Mouse (Mus musculus) ES-E14 (cell line): ENCODE data around the gene Tmem143. TPM values are rescaled to one million over a fixed set of nuclear protein-coding genes. Genes with fewer than 3 reads are reported as not detected.
A peak's percentile ranks its signal among the peaks of the same experiment; 100 is the strongest.
"Not testable (repeated sequence)": the region's sequence is repeated elsewhere in the genome, so short reads cannot be mapped to it uniquely, and the experiment has no call there.

Source experiments
- DNase-seq: peaks from one replicate; pipeline ENCODE4 v3.0.0-alpha.2; 2013; ENCODE audit warnings: low read depth, low spot score
- H3K27ac ChIP-seq: 2 replicates; pipeline ENCODE4 v1.5.1; 2012; ENCODE audit warnings: low read depth, mild to moderate bottlenecking, low read length, moderate library complexity, mixed read lengths; ENCODE audit not compliant: poor library complexity, insufficient read depth, severe bottlenecking
- H3K36me3 ChIP-seq: 2 replicates; pipeline ENCODE4 v1.6.1; 2012; ENCODE audit warnings: mild to moderate bottlenecking, low read length, moderate library complexity, mixed read lengths; ENCODE audit not compliant: control insufficient read depth, poor library complexity, insufficient read depth, severe bottlenecking
- H3K4me1 ChIP-seq, 2 experiments: fragments of 150-350 bp in 1 of 2; sonication (generic) in 1 of 2; 2 replicates each; pipeline ENCODE4 v1.6.1; 2012; ENCODE audit warnings: low read length in 2 of 2, mild to moderate bottlenecking in 1 of 2, mixed read lengths in 1 of 2; ENCODE audit not compliant: control insufficient read depth in 2 of 2, insufficient read depth in 2 of 2, poor library complexity in 1 of 2
- H3K4me3 ChIP-seq, 2 experiments: fragments of 150-350 bp in 1 of 2; sonication (generic) in 1 of 2; 2 replicates each; pipeline ENCODE4 v1.5.1; 2012; ENCODE audit warnings: low read length in 2 of 2, low read depth in 1 of 2, mild to moderate bottlenecking in 1 of 2, mixed read lengths in 1 of 2; ENCODE audit not compliant: insufficient read depth in 1 of 2, poor library complexity in 1 of 2, severe bottlenecking in 1 of 2
- H3K9ac ChIP-seq: 2 replicates; pipeline ENCODE4 v1.6.1; 2012; ENCODE audit warnings: low read depth, mild to moderate bottlenecking, low read length, mixed read lengths; ENCODE audit not compliant: poor library complexity, insufficient read depth, severe bottlenecking
- H3K9me3 ChIP-seq: fragments of 150-350 bp; sonication (generic); 2 replicates; pipeline ENCODE4 v1.6.1; 2012; ENCODE audit warnings: low read depth, mild to moderate bottlenecking, low read length; ENCODE audit not compliant: control insufficient read depth, insufficient read depth
- CHD2 ChIP-seq: IDR thresholded peaks from 2 replicates; pipeline ENCODE4 v1.6.1; 2014; ENCODE audit warnings: mild to moderate bottlenecking, low read depth, low read length, inconsistent platforms
- HCFC1 ChIP-seq: IDR thresholded peaks from 2 replicates; pipeline ENCODE4 v1.6.1; 2012; ENCODE audit warnings: low read length, inconsistent platforms, borderline replicate concordance; ENCODE audit not compliant: insufficient read depth
- MAFK ChIP-seq: IDR thresholded peaks from 2 replicates; pipeline ENCODE4 v1.6.1; 2014; ENCODE audit warnings: mild to moderate bottlenecking, low read depth, low read length, inconsistent platforms; ENCODE audit not compliant: insufficient read depth
- ZC3H11A ChIP-seq: IDR thresholded peaks from 2 replicates; pipeline ENCODE4 v1.6.1; 2012; ENCODE audit warnings: low read depth, mild to moderate bottlenecking, inconsistent platforms, low read length, borderline replicate concordance
- ZNF384 ChIP-seq: IDR thresholded peaks from 2 replicates; pipeline ENCODE4 v1.6.1; 2012; ENCODE audit warnings: low read depth, low read length, inconsistent platforms
- in situ Hi-C, 2 experiments: fragments of 600-800 bp; cut with MboI; formaldehyde crosslinking; loops; one replicate each; pipeline ENCODE4 v1.15.1; 2025; ENCODE audit warnings: low sequenced_read_pairs in 2 of 2, inconsistent platforms in 1 of 2; ENCODE audit not compliant: unreplicated experiment in 2 of 2
- total RNA-seq: library from RNA; depleted of rRNA; stranded (reverse); fragments of 300-350 nt; gene quantifications from 2 replicates; pipeline ENCODE4 v1.2.3, GENCODE M21; 2012

The Tmem143 gene
- total RNA-seq, 1 experiment: 26.0 TPM

GRCm38 (mm10) chr7:45870282-45871058, 26.3 kb upstream of the Tmem143 start:
- no peak for DNase-seq
- Histone ChIP-seq H3K9me3 (no peaks in the 10 kb centered on the region), H3K36me3 (peaks cover 6% of the 10 kb centered on the region; the same call in 1 of the 2 replicates), H3K9ac (0 out of 2 replicates have a peak overlapping the region, but pooled peaks have one; percentile 13), H3K4me3 (peak overlapping the region; percentile 52; a peak in 3 of 4 replicates), H3K27ac (no peak overlapping the region), H3K4me1 (peaks cover 1 to 11% of the 10 kb centered on the region in 2 experiments; a peak in 2 of 4 replicates)
- TF ChIP-seq HCFC1: no peak
- no peak for TF ChIP-seq ZC3H11A
- TF ChIP-seq MAFK: no peak
- no peak for TF ChIP-seq ZNF384
- in situ Hi-C loops: no loop called here

DNA sequence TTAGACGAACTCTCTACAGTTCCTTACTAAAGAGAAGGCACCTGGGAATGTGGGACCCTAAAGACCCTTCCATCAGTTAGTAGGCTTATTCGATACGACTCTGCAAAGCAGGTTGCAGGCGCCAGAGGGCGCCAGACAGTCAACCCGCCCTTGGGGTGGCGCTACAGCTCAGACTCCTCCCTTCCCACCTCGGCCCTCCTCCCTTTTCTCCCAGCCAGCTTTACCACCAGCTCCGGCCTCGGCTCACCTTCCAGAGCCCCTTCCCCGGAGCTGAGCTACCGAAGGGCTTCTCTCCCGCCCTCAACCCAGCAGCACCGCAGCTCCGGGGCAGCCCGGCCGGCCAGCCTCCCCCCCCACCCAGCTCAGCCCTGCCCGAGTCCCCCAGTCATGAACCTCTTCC, 24.1 kb upstream of the Tmem143 start, which contains the start of gene Kdelr1:
TSS of gene Kdelr1 (plus strand) at position 149 of the 400 bp plus-strand sequence.
- in situ Hi-C loops: no loop called here
- peak; percentile 83 for DNase-seq
- Histone ChIP-seq H3K9me3 (no peaks in the 10 kb centered on the region), H3K4me1 (peaks cover 1 to 5% of the 10 kb centered on the region in 2 experiments; a peak in 2 of 4 replicates), H3K9ac (peak within 1 kb of the TSS; percentile 93), H3K4me3 (peak within 1 kb of the TSS; percentile 69 to 77), H3K36me3 (peaks cover 13% of the 10 kb centered on the region), H3K27ac (peak within 1 kb of the TSS; percentile 41)
- TF ChIP-seq HCFC1: no peak
- TF ChIP-seq ZNF384: no peak
- peak; percentile 21; the same call in 1 of the 2 replicates for TF ChIP-seq ZC3H11A

GRCm38 (mm10) chr7:45873061-45873947, 23.4 kb upstream of the Tmem143 start:
- Histone ChIP-seq H3K36me3 (peaks cover 13% of the 10 kb centered on the region), H3K27ac (peak overlapping the region; percentile 41), H3K9me3 (no peaks in the 10 kb centered on the region), H3K4me1 (peaks cover 1 to 5% of the 10 kb centered on the region in 2 experiments; a peak in 2 of 4 replicates), H3K9ac (peak overlapping the region; percentile 93), H3K4me3 (peak overlapping the region; percentile 69 to 77)
- no peak for TF ChIP-seq ZC3H11A
- no peak for TF ChIP-seq CHD2
- no peak for TF ChIP-seq MAFK
- no peak for DNase-seq
- in situ Hi-C loops: no loop called here

- Histone ChIP-seq H3K9ac (no peak overlapping the region), H3K9me3 (no peaks in the 10 kb centered on the region), H3K27ac (no peak overlapping the region), H3K4me1 (peaks cover 1 to 5% of the 10 kb centered on the region in 2 experiments; a peak in 2 of 4 replicates), H3K4me3 (no peak overlapping the region), H3K36me3 (peaks cover 17% of the 10 kb centered on the region)
- in situ Hi-C loops: no loop called here
- TF ChIP-seq MAFK (no peak), ZC3H11A (no peak), CHD2 (no peak), HCFC1 (no peak), ZNF384 (no peak)
- DNase-seq: no peak
Measured at GRCm38 (mm10) chr7:45876895-45877294, 19.8 kb upstream of the Tmem143 start.

DNA sequence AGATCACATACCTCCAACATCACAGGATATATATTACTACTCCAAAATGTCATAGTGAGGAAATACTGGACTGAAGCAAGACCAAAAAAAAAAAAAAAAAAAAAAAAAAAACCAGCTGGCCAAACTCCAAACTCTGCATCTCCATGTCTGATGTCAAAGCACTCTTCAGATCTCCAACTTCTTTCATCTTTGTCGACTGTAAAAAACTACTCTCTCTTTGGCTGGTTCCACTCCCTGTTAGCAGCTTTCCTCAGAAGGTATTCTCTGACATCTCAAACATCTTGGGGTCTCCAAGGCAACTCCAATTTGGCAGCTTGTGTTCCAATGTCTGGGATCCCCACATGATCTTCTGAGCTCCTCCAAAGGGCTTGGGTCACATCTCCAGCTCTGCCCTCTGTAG, 18.5 kb upstream of the Tmem143 start, which contains the start of gene Grin2d:
TSS of gene Grin2d (minus strand) at position 101 of the 400 bp plus-strand sequence.
- DNase-seq, in situ Hi-C loops, H3K4me1 ChIP-seq, H3K27ac ChIP-seq, H3K4me3 ChIP-seq, H3K9me3 ChIP-seq, H3K9ac ChIP-seq: not testable (repeated sequence)
- H3K36me3 ChIP-seq: peaks cover 22% of the 10 kb centered on the region
